Mouse (Mus musculus) cortical plate, adult 2 months (tissue): ENCODE results near the gene Dhps. TPM values are rescaled to one million over a fixed set of nuclear protein-coding genes. Genes with fewer than 3 reads are reported as not detected.

ENCODE experiments used
- H3K27ac ChIP-seq: fragments of 200-500 bp; 2 replicates; pipeline ENCODE4 v1.5.1; 2012; ENCODE audit warnings: low read length, control low read depth, inconsistent platforms; ENCODE audit not compliant: insufficient read depth
- H3K4me1 ChIP-seq: fragments of 200-500 bp; 2 replicates; pipeline ENCODE4 v1.6.1; 2011; ENCODE audit warnings: low read length; ENCODE audit not compliant: control insufficient read depth, insufficient read depth
- H3K4me3 ChIP-seq: fragments of 200-500 bp; 2 replicates; pipeline ENCODE4 v1.5.1; 2011; ENCODE audit warnings: mild to moderate bottlenecking, low read length, control low read depth; ENCODE audit not compliant: insufficient read depth
- CTCF ChIP-seq: fragments of 200-500 bp; IDR thresholded peaks from 2 replicates; pipeline ENCODE4 v1.5.1; 2011; ENCODE audit warnings: mild to moderate bottlenecking, control low read depth, low read length; ENCODE audit not compliant: insufficient read depth; ENCODE audit errors: extremely low read depth
- POLR2A ChIP-seq: fragments of 200-500 bp; IDR thresholded peaks from 2 replicates; pipeline ENCODE4 v1.6.1; 2011; ENCODE audit warnings: mild to moderate bottlenecking, low read length, control low read depth; ENCODE audit not compliant: insufficient read depth; ENCODE audit errors: extremely low read depth
- polyA plus RNA-seq: library from polyadenylated mRNA; depleted of rRNA; stranded (reverse); fragments of >200 nt; gene quantifications from 2 replicates; pipeline ENCODE4 v1.2.3, GENCODE M21; 2012; rRNA removed

Gene Dhps
- 70.6 and 74.6 TPM in 2 replicates for polyA plus RNA-seq

DNA sequence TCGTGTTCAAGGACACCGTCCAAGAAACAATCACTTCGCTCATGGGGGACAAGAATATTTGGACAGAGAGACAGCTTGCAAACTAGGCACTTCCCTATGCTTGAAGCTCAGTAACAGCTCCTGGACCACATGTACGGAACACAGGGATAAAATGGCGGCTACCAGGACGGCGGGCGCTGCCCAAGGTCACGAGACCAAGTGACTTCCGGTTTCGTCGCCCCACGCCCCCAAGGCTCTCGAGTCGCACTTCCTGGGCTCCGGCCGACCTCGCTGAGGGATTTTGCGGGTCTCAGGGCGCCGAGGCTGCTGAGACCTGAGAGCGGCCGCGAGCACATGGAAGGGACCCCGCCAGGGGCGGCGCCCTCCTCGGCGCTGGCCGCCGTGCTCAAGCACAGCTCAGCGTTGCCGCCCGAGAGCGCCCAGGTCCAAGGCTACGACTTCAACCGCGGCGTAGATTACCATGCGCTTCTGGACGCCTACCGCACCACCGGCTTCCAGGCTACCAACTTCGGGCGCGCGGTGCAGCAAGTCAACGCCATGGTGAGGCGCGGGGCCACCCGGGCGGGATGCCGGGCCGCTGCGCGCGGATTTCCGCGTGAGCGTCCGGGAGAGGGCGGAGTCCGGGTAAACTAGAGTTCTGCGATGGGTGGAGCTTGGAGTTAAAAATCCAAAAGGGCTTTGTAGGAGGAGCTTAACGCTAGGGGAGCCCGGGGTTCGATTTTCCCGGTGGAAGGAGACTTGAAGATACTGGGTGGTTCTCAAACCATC, at the start of gene Dhps:
Gene Dhps, plus strand, starts transcription at position 244 of the 768 bp plus-strand sequence.
- H3K27ac ChIP-seq = peak within 1 kb of the TSS; percentile 96
- TF ChIP-seq CTCF (no peak), POLR2A (peak; percentile 42; the same call in 1 of the 2 replicates)
- H3K4me3 ChIP-seq = peak within 1 kb of the TSS; percentile 81
- H3K4me1 ChIP-seq = no peaks in the 10 kb centered on the region

DNA sequence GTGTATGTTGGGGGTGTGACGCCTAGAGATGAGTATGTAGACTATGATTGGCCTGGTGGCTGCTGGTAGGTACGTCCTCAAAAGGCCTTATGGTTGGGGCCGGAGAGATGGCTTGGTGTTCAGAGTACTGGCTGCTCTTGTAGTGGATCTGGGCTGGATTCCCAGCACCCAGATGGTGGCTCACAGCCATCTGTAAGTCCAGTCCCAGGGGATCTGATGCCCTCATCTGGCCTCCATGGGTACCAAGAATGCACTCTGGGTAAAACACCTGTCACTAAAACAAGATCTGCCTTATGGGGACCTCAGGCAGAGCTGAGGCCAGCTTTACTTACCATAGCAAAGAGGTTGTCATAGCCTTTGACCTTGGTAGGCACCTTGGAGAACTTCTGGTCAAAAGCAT, 47.7 kb upstream of the Dhps start:
- Histone ChIP-seq H3K4me1 (peaks cover 10% of the 10 kb centered on the region), H3K27ac (no peak overlapping the region), H3K4me3 (peak overlapping the region; percentile 96; the same call in 1 of the 2 replicates)
- TF ChIP-seq POLR2A (no peak), CTCF (no peak)

- Histone ChIP-seq H3K4me3 (peak within 1 kb of the TSS; percentile 96), H3K4me1 (peaks cover 10% of the 10 kb centered on the region), H3K27ac (peak within 1 kb of the TSS; percentile 58)
- TF ChIP-seq POLR2A (peak; percentile 67; the same call in 1 of the 2 replicates), CTCF (no peak)
Observed at GRCm38 (mm10) chr8:85025098-85025932, 46.2 kb upstream of the Dhps start, which contains the start of gene Asna1. TSS of gene Asna1 (minus strand) at chr8:85025281.

DNA sequence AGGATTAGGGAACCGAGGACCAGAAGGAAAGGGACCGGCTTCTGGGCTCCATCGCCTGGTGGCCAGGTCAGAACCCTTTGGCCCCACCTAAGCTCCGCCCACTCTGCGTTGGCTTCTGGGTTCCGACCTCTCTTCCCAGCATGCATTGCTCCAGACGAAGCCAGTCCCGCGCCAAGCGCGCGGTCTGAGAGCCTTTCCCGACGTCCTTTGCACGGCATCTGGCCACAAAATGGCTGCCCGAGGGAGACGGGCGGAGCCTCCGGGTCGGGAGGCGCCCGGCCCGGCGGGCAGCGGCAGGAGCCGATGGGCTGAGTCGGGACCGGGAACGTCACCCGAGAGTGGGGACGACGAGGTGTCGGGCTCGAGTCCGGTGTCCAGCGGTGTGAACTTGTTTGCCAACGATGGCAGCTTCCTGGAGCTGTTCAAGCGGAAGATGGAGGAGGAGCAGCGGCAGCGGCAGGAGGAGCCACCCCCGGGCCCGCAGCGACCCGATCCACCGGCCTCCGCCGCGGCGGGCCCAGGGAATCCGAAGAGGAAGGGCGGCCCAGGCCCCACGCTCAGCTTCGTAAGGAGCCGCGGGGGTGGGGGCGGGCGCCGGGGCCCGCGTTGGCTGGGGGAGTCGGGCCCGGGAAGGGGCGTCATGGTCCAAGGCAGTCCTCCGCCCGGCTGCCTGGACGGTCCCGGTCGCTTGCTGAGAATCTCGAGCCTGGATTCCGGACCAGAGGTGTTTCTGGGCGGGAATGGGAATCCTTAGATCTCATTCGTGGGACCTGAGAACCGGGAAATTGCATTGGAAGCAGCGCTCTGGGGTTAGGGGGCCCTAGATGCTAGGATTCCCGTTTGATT, 44.7 kb upstream of the Dhps start, which contains the start of gene Trir:
Gene Trir, plus strand, starts transcription at position 154 of the 846 bp plus-strand sequence.
- peak within 1 kb of the TSS; percentile 96 for H3K27ac ChIP-seq
- peaks cover 10% of the 10 kb centered on the region for H3K4me1 ChIP-seq
- H3K4me3 ChIP-seq = peak within 1 kb of the TSS; percentile 96
- TF ChIP-seq CTCF (no peak), POLR2A (peak; percentile 94)

GRCm38 (mm10) chr8:85027516-85027855, 44.1 kb upstream of the Dhps start:
- no peak for TF ChIP-seq POLR2A
- no peak for TF ChIP-seq CTCF
- Histone ChIP-seq H3K4me1 (peaks cover 10% of the 10 kb centered on the region), H3K27ac (no peak overlapping the region), H3K4me3 (peak overlapping the region; percentile 80)

- Histone ChIP-seq H3K4me1 (peaks cover 10% of the 10 kb centered on the region), H3K27ac (no peak overlapping the region), H3K4me3 (peak overlapping the region; percentile 80; the same call in 1 of the 2 replicates)
- TF ChIP-seq CTCF (no peak), POLR2A (no peak)
Observed at GRCm38 (mm10) chr8:85027922-85028321, 43.6 kb upstream of the Dhps start.

- Histone ChIP-seq H3K4me1 (peaks cover 7% of the 10 kb centered on the region), H3K27ac (no peak overlapping the region), H3K4me3 (no peak overlapping the region)
- TF ChIP-seq POLR2A (no peak), CTCF (no peak)
Observed at GRCm38 (mm10) chr8:85029271-85029670, 42.3 kb upstream of the Dhps start.

DNA sequence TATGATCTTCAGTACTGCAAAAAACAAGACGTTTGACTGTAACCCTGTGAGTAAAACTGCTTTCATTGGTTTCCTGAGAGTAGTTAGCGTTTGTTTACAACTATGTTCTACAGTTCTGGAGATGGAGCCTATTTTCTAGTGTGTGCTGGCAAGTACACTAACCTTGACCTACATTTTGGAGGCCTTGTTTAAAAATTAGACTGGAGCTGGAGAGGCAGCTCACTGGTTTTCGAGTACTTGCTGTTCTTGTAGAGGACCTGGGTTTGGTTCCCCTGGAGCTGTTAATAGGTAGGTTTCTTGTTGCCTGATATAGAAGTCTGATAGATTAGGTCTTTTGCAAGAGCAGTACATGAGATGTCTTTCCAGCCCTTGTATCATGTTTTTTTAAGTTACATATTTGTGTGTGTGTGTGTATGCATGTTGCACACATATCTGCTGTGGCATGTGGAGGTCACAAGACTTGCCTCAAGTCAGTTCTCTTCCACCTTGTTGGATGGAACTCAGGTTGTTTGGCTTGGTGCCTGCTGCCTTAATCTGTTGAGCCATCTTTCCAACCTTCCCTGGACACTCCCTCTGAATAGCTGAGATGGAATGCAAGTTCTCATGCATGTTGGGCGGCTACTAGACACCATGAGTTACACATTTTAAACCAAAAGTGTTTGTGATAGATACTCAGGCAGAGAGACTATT, 38.8 kb upstream of the Dhps start:
- Histone ChIP-seq H3K4me1 (peaks cover 4% of the 10 kb centered on the region), H3K27ac (no peak overlapping the region), H3K4me3 (no peak overlapping the region)
- TF ChIP-seq CTCF (no peak), POLR2A (no peak)

DNA sequence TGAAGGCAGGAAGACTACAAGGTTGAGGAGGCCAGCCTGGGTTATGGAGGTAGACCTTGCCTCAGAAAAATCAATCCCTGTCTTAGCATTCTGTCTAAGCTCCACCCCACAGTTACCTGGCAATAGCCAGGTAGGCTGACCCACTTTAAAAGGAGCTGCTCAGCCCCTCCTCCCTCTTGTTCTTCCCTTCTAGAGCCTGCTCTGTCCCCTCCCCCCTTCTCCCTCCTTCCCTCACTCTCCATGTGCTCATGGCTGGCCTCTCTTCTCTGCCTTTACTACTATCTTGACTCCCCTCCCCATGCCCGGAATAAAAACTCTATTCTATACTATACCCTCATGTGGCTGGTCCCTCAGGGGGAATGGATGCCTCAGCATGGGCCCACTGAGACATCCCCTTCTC, 37.7 kb upstream of the Dhps start:
- TF ChIP-seq CTCF (no peak), POLR2A (no peak)
- H3K4me1 ChIP-seq = no peaks in the 10 kb centered on the region; the same call in 1 of the 2 replicates
- no peak overlapping the region for H3K4me3 ChIP-seq

More for the DNA sequence above, 37.7 kb upstream of the Dhps start:
- no peak overlapping the region for H3K27ac ChIP-seq
